Mouse (Mus musculus): Measurements from ENCODE around the gene Acap2.

GRCm38 (mm10) chr16:31233541-31234339 lies 32.7 kb upstream of the Acap2 start:
- TF ChIP-seq CTCF (IDR thresholded peaks at IDR 0.05; ENCODE audit: low read depth, low read length) (no peak), TAL1 (conservative IDR thresholded peaks at IDR 0.05; ENCODE audit: low read depth, low read length) (no peak), POLR2AphosphoS5 (IDR thresholded peaks at IDR 0.05; ENCODE audit: insufficient replicate concordance, low read depth, low read length) (no peak)

Measured in G1E (cell line).